Mouse (Mus musculus) intestine, embryonic 14.5 days (tissue): Measurements from ENCODE around the gene Plekhg3. TPM values are rescaled to one million over a fixed set of nuclear protein-coding genes. Genes with fewer than 3 reads are reported as not detected.

ENCODE experiments used
- ATAC-seq: fragments of 200-750 bp; cut with Nextera tagmentation; replicated peaks from 2 replicates; pipeline ENCODE4 v1.8.0; 2017; ENCODE audit warnings: low read depth, moderate number of reproducible peaks, moderate TSS enrichment, moderate library complexity; ENCODE audit not compliant: low FRiP score, low TSS enrichment
- DNase-seq: peaks from one replicate; pipeline ENCODE4 v3.0.0-alpha.2; 2018; ENCODE audit warnings: low spot score
- H3K27ac ChIP-seq: fragments of 300-500 bp; sonication (generic); 2 replicates; pipeline ENCODE4 v1.5.1; 2014; ENCODE audit warnings: low read depth, mild to moderate bottlenecking, control low read depth
- H3K27me3 ChIP-seq: fragments of 300-500 bp; sonication (generic); replicated peaks from 2 replicates; pipeline ENCODE4 v1.6.1; 2014; ENCODE audit warnings: low read length, control low read depth; ENCODE audit not compliant: control insufficient read depth, insufficient read depth
- H3K36me3 ChIP-seq: fragments of 300-500 bp; sonication (generic); 2 replicates; pipeline ENCODE4 v1.6.1; 2014; ENCODE audit warnings: low read length, control low read depth; ENCODE audit not compliant: control insufficient read depth, insufficient read depth
- H3K4me1 ChIP-seq: fragments of 300-500 bp; sonication (generic); replicated peaks from 2 replicates; pipeline ENCODE4 v1.6.1; 2014; ENCODE audit warnings: low read length, control low read depth, mixed read lengths; ENCODE audit not compliant: control insufficient read depth, insufficient read depth
- H3K4me2 ChIP-seq: fragments of 300-500 bp; sonication (generic); 2 replicates; pipeline ENCODE4 v1.6.1; 2014; ENCODE audit warnings: low read length
- H3K4me3 ChIP-seq: fragments of 300-500 bp; sonication (generic); 2 replicates; pipeline ENCODE4 v1.5.1; 2014; ENCODE audit warnings: low read depth, low read length, control low read depth, mixed read lengths
- H3K9ac ChIP-seq: fragments of 300-500 bp; sonication (generic); 2 replicates; pipeline ENCODE4 v1.6.1; 2014; ENCODE audit warnings: mild to moderate bottlenecking, low read length
- H3K9me3 ChIP-seq: fragments of 300-500 bp; sonication (generic); 2 replicates; pipeline ENCODE4 v1.6.1; 2016; ENCODE audit warnings: low read length, control low read depth; ENCODE audit not compliant: control insufficient read depth
- WGBS: fragments of 180-500 bp; shearing (Covaris S2); extraction: QIAGEN DNeasy Blood & Tissue Kit; methylation state at CpG from one replicate; pipeline ENCODE4 v1.1.7; 2014; 5-methylcytosine and 5-hydroxymethylcytosine counted together
- polyA plus RNA-seq: library from polyadenylated mRNA; unstranded; fragments of >200 nt; fragmentation: Nextera tagmentation; extraction: Ambion mirVana; gene quantifications from 2 replicates; pipeline ENCODE4 v1.2.1, GENCODE M21; 2014

Plekhg3 gene
- polyA plus RNA-seq, 1 experiment from 2014 or later, result 9.5 TPM

GRCm38 (mm10) chr12:76591037-76591436 is 60.3 kb downstream of the Plekhg3 start:
- Histone ChIP-seq H3K9me3 (no peaks in the 10 kb centered on the region), H3K36me3 (no peaks in the 10 kb centered on the region), H3K27me3 (0 out of 2 replicates have a peak, but pooled peaks cover 5% of the 10 kb centered on the region), H3K27ac (no peak overlapping the region), H3K9ac (no peak overlapping the region), H3K4me2 (no peak overlapping the region), H3K4me3 (no peak overlapping the region), H3K4me1 (peaks cover 13% of the 10 kb centered on the region)
- WGBS, result 89% methylated on average over 3 of the region's 3 CpGs
- no peak for ATAC-seq
- DNase-seq, result no peak

GRCm38 (mm10) chr12:76592213-76592612 is 61.5 kb downstream of the Plekhg3 start:
- Histone ChIP-seq H3K36me3 (no peaks in the 10 kb centered on the region), H3K4me2 (no peak overlapping the region), H3K9ac (no peak overlapping the region), H3K4me1 (peaks cover 13% of the 10 kb centered on the region), H3K4me3 (no peak overlapping the region), H3K9me3 (no peaks in the 10 kb centered on the region), H3K27me3 (0 out of 2 replicates have a peak, but pooled peaks cover 5% of the 10 kb centered on the region), H3K27ac (no peak overlapping the region)
- WGBS, result 52% methylated on average over 1 of the region's 1 CpGs
- ATAC-seq, result no peak
- DNase-seq, result peak; percentile 90

GRCm38 (mm10) chr12:76593254-76593653 is 62.6 kb downstream of the Plekhg3 start:
- H3K9ac ChIP-seq, result no peak overlapping the region
- ATAC-seq, result no peak
- no peak for DNase-seq
- 85% methylated on average over 6 of the region's 6 CpGs for WGBS
- H3K9me3 ChIP-seq, result no peaks in the 10 kb centered on the region
- no peak overlapping the region for H3K27ac ChIP-seq
- H3K27me3 ChIP-seq, result 0 out of 2 replicates have a peak, but pooled peaks cover 5% of the 10 kb centered on the region
- peaks cover 13% of the 10 kb centered on the region for H3K4me1 ChIP-seq
- H3K4me3 ChIP-seq, result no peak overlapping the region
- H3K36me3 ChIP-seq, result no peaks in the 10 kb centered on the region
- no peak overlapping the region for H3K4me2 ChIP-seq

DNA sequence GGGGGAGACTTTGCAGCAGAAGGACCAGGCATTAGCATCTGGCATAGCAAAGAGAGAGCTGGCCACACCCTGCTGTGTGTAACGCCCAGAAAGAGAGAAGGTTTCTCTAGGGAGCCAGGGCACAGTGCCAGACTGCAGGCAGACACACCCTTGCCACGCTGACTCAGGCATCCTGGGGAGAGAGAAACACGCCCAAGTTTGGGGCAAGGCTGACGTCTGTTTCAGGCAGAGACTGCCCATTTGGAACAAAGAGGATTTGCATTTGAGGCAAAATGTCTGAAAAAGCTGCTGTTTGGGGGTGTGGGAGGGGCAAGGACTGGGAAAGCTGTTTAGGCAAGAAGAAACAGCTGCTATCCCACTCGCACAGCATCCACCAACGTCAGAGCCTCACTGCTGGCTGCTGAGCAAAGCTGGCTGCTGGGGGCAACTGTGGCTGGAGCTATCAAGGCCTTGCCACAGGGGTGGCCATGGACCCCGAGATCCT is 63.2 kb downstream of the Plekhg3 start:
- ATAC-seq, result no peak
- DNase-seq, result peak; percentile 68

DNA sequence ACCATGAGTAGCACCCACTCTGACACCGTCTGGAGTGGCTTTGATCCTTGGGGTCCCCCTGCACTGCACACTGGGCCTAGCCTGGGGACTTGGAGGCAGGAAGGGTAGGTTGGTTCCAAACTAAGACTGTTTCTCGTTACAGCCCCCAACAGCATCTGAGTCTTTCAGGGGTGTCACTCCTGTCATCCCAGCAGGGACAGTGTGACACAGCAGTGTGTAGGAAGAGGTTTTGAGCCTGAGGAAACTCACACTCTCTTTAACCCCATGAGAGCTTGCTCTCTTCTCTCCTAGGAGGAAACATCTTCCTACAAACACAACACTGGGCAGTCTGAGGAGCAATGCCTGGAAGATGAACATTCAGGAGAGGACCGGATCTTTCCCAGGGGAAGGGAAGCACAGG is 63.9 kb downstream of the Plekhg3 start:
- Histone ChIP-seq H3K4me2 (no peak overlapping the region), H3K36me3 (no peaks in the 10 kb centered on the region), H3K9me3 (no peaks in the 10 kb centered on the region), H3K27ac (peak overlapping the region; percentile 13; the same call in 1 of the 2 replicates), H3K9ac (no peak overlapping the region), H3K4me1 (peaks cover 13% of the 10 kb centered on the region), H3K27me3 (0 out of 2 replicates have a peak, but pooled peaks cover 5% of the 10 kb centered on the region), H3K4me3 (no peak overlapping the region)
- ATAC-seq (no peak), DNase-seq (no peak)
- WGBS, result 76% methylated on average over 3 of the region's 3 CpGs

More for the DNA sequence above, 63.2 kb downstream of the Plekhg3 start:
- peaks cover 13% of the 10 kb centered on the region for H3K4me1 ChIP-seq
- H3K9me3 ChIP-seq, result no peaks in the 10 kb centered on the region
- 0 out of 2 replicates have a peak, but pooled peaks cover 5% of the 10 kb centered on the region for H3K27me3 ChIP-seq
- H3K36me3 ChIP-seq, result no peaks in the 10 kb centered on the region
- no peak overlapping the region for H3K4me3 ChIP-seq
- 10% methylated on average over 7 of the region's 7 CpGs for WGBS
- H3K4me2 ChIP-seq, result no peak overlapping the region
- no peak overlapping the region for H3K9ac ChIP-seq
- peak overlapping the region; percentile 13; the same call in 1 of the 2 replicates for H3K27ac ChIP-seq

- ATAC-seq, result no peak
- Histone ChIP-seq H3K27ac (no peak overlapping the region), H3K36me3 (no peaks in the 10 kb centered on the region), H3K4me2 (no peak overlapping the region), H3K4me1 (peaks cover 8% of the 10 kb centered on the region), H3K4me3 (no peak overlapping the region), H3K27me3 (0 out of 2 replicates have a peak, but pooled peaks cover 5% of the 10 kb centered on the region), H3K9ac (no peak overlapping the region), H3K9me3 (no peaks in the 10 kb centered on the region)
- WGBS, result 84% methylated on average over 2 of the region's 2 CpGs
- DNase-seq, result no peak
These were observed 65.1 kb downstream of the Plekhg3 start for GRCm38 (mm10) chr12:76595830-76596229.

DNA sequence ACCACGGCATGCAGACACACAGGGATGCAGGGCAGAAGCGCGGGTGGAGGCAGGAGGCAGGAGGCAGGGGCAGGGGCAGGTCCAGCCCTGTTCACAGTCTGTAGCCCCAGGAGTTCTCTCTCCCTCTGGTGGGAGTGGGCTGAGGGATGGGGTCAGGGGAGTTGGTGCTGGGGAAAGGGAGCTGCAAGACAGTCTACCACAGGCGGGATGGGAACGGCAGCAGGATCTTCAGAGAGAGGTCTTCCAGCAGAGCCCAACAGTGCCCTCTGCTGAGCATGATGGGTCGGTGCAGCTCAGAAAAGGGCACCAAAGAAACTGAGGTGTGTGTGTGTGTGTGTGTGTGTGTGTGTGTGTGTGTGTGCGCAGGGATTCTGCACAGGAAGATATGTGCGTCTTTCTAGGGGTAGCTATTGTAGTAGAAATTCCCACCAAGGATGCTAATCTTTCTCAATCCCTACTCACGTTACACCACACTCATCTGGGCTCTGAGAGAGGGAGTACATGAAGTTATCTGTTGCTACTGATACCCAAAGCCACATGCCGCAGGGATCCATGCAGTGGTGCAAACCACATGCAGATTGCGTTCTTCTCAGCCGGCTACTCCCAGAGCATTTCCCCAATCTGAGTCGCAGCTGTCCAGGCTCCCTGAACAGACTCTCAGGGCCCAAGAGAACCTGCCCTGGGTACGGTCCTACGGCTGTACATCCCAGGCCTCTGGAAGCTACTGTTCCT is 65.8 kb downstream of the Plekhg3 start:
- Histone ChIP-seq H3K4me2 (no peak overlapping the region), H3K27ac (no peak overlapping the region), H3K4me3 (no peak overlapping the region), H3K9ac (no peak overlapping the region), H3K9me3 (no peaks in the 10 kb centered on the region), H3K36me3 (no peaks in the 10 kb centered on the region), H3K4me1 (peaks cover 8% of the 10 kb centered on the region), H3K27me3 (0 out of 2 replicates have a peak, but pooled peaks cover 5% of the 10 kb centered on the region)
- 59% methylated on average over 15 of the region's 15 CpGs for WGBS
- peak; percentile 85 for DNase-seq
- ATAC-seq, result 0 out of 2 replicates have a peak, but pooled peaks have one; percentile 25

DNA sequence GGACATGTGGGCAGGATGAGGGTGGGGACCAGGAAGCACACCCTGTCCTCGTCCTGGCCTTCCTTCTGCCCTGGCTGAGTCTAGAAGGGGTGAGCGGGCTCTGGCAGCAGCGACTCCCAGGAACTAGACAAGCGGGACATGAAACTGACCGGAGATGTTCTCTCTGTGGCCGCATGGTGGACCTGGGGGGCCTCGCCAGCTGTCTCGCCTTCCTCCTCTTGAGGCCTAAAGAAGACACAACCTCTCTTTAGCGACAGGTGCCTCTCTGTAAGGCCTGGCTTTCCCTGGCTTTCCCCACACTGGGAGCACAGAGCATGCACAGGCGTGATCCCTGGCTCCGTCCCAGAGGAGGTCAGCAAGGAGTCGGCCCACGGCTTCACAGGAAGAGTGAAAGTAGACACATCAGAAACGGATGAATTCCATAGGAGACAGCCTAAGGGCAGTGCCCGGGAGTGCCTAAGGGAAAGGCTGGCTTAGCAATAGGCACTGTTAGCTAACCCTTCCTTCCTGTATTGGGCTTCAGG is 66.9 kb downstream of the Plekhg3 start:
- Histone ChIP-seq H3K4me2 (no peak overlapping the region), H3K4me3 (no peak overlapping the region), H3K27me3 (0 out of 2 replicates have a peak, but pooled peaks cover 5% of the 10 kb centered on the region), H3K9me3 (no peaks in the 10 kb centered on the region), H3K36me3 (no peaks in the 10 kb centered on the region), H3K4me1 (peaks cover 8% of the 10 kb centered on the region), H3K9ac (no peak overlapping the region), H3K27ac (no peak overlapping the region)
- ATAC-seq (no peak), DNase-seq (no peak)
- WGBS, result 72% methylated on average over 15 of the region's 15 CpGs
